Mouse (Mus musculus) olfactory bulb, adult 2 months (tissue): ENCODE data around the gene Prkag2.

Source experiments
- CTCF ChIP-seq: fragments of 200-500 bp; IDR thresholded peaks from 2 replicates; pipeline ENCODE4 v1.5.1; 2012; ENCODE audit warnings: low read depth, mild to moderate bottlenecking, low read length, moderate library complexity; ENCODE audit not compliant: insufficient read depth
- POLR2A ChIP-seq: fragments of 200-500 bp; IDR thresholded peaks from 2 replicates; pipeline ENCODE4 v1.6.1; 2012; ENCODE audit warnings: mild to moderate bottlenecking, low read depth, low read length, moderate library complexity; ENCODE audit not compliant: insufficient read depth

DNA sequence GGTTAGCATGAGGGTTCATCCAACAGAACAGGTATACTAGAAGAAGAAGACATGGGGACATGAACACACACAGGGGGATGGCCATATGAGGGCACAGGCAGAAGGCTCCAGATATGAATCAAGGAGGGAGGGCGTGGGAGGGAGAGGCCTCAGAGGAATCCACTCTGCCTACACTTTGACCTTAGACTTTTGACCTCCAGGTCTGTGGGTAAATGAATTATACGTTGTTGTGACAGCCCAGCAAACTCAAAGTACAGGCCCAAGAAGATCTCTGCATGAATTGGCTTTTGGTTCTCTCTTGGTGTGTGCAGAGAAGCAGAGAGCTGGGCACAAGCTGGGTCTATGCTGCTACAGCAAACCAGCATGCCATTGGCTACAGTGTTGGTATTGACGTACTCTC lies 65.1 kb downstream of the Prkag2 start:
- no peak for TF ChIP-seq POLR2A
- no peak for TF ChIP-seq CTCF
